Comparison of ENCODE assay signal across 9 mouse cellular contexts in the genomic region with DNA sequence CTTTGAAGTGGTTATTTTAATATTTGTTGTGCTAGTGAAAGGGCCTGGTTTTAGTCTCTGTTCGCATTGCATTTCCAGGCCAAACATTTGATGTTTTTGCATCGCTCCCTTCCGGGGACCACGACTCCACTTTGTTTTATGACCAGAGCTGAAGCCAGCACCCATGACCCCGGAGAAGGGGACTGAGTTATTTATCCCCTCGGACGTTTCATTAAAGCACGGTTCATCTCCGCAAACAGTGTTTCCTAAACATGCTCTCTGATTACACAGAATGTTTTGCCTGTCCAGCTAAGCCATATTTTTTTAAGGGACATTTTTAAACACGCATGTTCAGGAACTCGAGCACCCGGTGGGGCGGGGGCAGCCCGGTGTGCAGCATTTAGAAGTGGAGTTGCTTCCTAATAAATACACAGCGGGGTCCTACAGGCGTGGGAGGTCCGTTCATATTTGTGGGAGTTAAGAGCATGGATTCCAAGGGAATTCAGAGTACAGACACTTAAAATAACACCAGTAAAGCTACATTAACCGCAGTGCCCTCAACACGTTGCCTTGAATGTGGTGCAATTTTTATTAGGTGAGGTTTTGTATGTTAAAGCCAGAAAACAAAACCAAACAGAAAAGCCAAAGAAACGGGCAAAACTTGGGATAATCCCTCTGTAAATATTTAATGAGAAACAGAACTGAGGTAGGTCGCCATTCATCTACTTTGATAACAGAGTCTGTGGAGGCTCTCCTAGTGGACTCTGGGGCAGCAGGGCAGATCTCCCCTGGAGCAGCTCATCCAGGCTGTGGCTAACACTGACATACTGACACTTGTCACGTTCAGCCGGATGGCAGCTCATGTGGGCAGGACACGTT.
DNase-seq lines count a peak whose midpoint lies in the region; ATAC-seq and TF ChIP-seq lines count a peak whose summit lies in the region.
"Had no signal": no experiment of that assay in that cellular context is flagged by ENCODE, and none has a peak within 500 bp of the region (broad histone marks: within the 10 kb centered on the region; RNA-seq: fewer than 3 reads in every experiment).

No protein-coding gene starts in this region.

- no peaks in the 10 kb centered on the region for H3K9me3 ChIP-seq in neural tube, embryonic 13.5 days
- H3K9me3 ChIP-seq: neural tube, embryonic 12.5 days had no signal

- WGBS in neural tube, embryonic 13.5 days: 40% methylated on average over 24 of the region's 24 CpGs

- no peaks in the 10 kb centered on the region for H3K36me3 ChIP-seq in neural tube, embryonic 13.5 days
- H3K36me3 ChIP-seq: neural tube, embryonic 12.5 days had no signal

- H3K9ac ChIP-seq in neural tube, embryonic 13.5 days: no peak overlapping the region
- H3K9ac ChIP-seq: neural tube, embryonic 12.5 days had no signal

- H3K4me2 ChIP-seq in neural tube, embryonic 13.5 days: no peak overlapping the region
- H3K4me2 ChIP-seq: neural tube, embryonic 12.5 days had no signal

- H3K27me3 ChIP-seq in neural tube, embryonic 13.5 days: no peaks in the 10 kb centered on the region
- H3K27me3 ChIP-seq: neural tube, embryonic 12.5 days had no signal

- intact Hi-C loops in gastrocnemius, adult 2 months (cut with DNase I): loop anchor here (1.0 kb wide), 2 partner anchors 128 to 359 kb away; no protein-coding TSS in a partner anchor
- intact Hi-C loops in gastrocnemius, postnatal 36 days (cut with DNase I): loop anchor here (1.0 to 10.0 kb wide), 3 partner anchors 126 to 1416 kb away; partner anchors contain the start of gene Hoxa7

- TF ChIP-seq CTCF in gastrocnemius, adult 2 months (IDR thresholded peaks at IDR 0.05): no peak

- H3K4me3 ChIP-seq in gastrocnemius, adult 2 months: peak overlapping the region; percentile 61
- H3K4me3 ChIP-seq in neural tube, embryonic 13.5 days: no peak overlapping the region
- H3K4me3 ChIP-seq: neural tube, embryonic 12.5 days had no signal

- H3K27ac ChIP-seq in gastrocnemius, adult 2 months: peak overlapping the region; percentile 51; the same call in 1 of the 2 replicates
- peak overlapping the region; percentile 34; the same call in 1 of the 2 replicates for H3K27ac ChIP-seq in neural tube, embryonic 13.5 days (replicated peaks)
- H3K27ac ChIP-seq: neural tube, embryonic 12.5 days had no signal

- no peak for DNase-seq in gastrocnemius, adult 2 months
- DNase-seq in gastrocnemius, postnatal 36 days: no peak
- DNase-seq in neural tube, embryonic 10.5 days (ENCODE audit: extremely low spot score, low spot score): no peak
- DNase-seq in kidney, postnatal 14 days: peak; percentile 62
- peak; percentile 27 for DNase-seq in yolk sac, embryonic 10.5 days (ENCODE audit: low spot score)
- no peak for DNase-seq in urinary bladder, postnatal 4 days (ENCODE audit: low spot score in 2 of 2)

- peaks cover 38% of the 10 kb centered on the region for H3K4me1 ChIP-seq in neural tube, embryonic 13.5 days (replicated peaks)

- no peak for ATAC-seq in neural tube, embryonic 13.5 days (ENCODE audit: low read depth)
- ATAC-seq in erythroid progenitor cell, adult 5-6 weeks (replicated peaks; ENCODE audit: low FRiP score, poor library complexity, severe bottlenecking): no peak

Comparison
In these comparisons a context has a peak if more than half of its experiments do, and no peak if none do; other contexts are left out.
1. DNase-seq: peak in kidney, postnatal 14 days (single experiment) and yolk sac, embryonic 10.5 days (single experiment); none in gastrocnemius, adult 2 months (single experiment), gastrocnemius, postnatal 36 days (0 of 2), neural tube, embryonic 10.5 days (single experiment) and urinary bladder, postnatal 4 days (0 of 2).